Mouse (Mus musculus): Measurements from ENCODE around the gene Olfr474. TPM values are rescaled to one million over a fixed set of nuclear protein-coding genes. Genes with fewer than 3 reads are reported as not detected.
"Not testable (repeated sequence)": the region's sequence is repeated elsewhere in the genome, so short reads cannot be mapped to it uniquely, and the experiment has no call there.

Gene Olfr474
- not detected in 2 replicates for polyA plus RNA-seq (2012; rRNA removed)

- no peak for DNase-seq (ENCODE audit: low read depth)
- TF ChIP-seq POLR2A (IDR thresholded peaks at IDR 0.05; ENCODE audit: borderline replicate concordance, extremely low read depth, insufficient read depth, insufficient read length, poor library complexity, severe bottlenecking) (no peak), CTCF (IDR thresholded peaks at IDR 0.05; ENCODE audit: borderline replicate concordance, extremely low read depth, insufficient read depth, insufficient read length) (no peak)
Observed at GRCm38 (mm10) chr7:107954343-107954742, at the start of gene Olfr474. Olfr474 (plus strand) TSS chr7:107954643.

- DNase-seq (ENCODE audit: low read depth): no peak
- TF ChIP-seq POLR2A (IDR thresholded peaks at IDR 0.05; ENCODE audit: borderline replicate concordance, extremely low read depth, insufficient read depth, insufficient read length, poor library complexity, severe bottlenecking) (no peak), CTCF (IDR thresholded peaks at IDR 0.05; ENCODE audit: borderline replicate concordance, extremely low read depth, insufficient read depth, insufficient read length) (no peak)
Observed at GRCm38 (mm10) chr7:107930146-107930545, 24.3 kb upstream of the Olfr474 start, which contains the start of gene Olfr473. Olfr473 (plus strand) TSS chr7:107930446.

GRCm38 (mm10) chr7:107952539-107952938 is 1.9 kb upstream of the Olfr474 start:
- not testable (repeated sequence) for DNase-seq (ENCODE audit: low read depth)

- no peak for DNase-seq (ENCODE audit: low read depth)
- TF ChIP-seq POLR2A (IDR thresholded peaks at IDR 0.05; ENCODE audit: borderline replicate concordance, extremely low read depth, insufficient read depth, insufficient read length, poor library complexity, severe bottlenecking) (no peak), CTCF (IDR thresholded peaks at IDR 0.05; ENCODE audit: borderline replicate concordance, extremely low read depth, insufficient read depth, insufficient read length) (no peak)
Observed at GRCm38 (mm10) chr7:107964503-107964902, 10.1 kb downstream of the Olfr474 start, which contains the start of gene Olfr476. Olfr476 (plus strand) TSS chr7:107964803.

GRCm38 (mm10) chr7:107986393-107986792 is 31.9 kb downstream of the Olfr474 start, which contains the start of gene Olfr477:
Olfr477 (plus strand) TSS chr7:107986693.
- DNase-seq (ENCODE audit: low read depth): no peak
- TF ChIP-seq POLR2A (IDR thresholded peaks at IDR 0.05; ENCODE audit: borderline replicate concordance, extremely low read depth, insufficient read depth, insufficient read length, poor library complexity, severe bottlenecking) (no peak), CTCF (IDR thresholded peaks at IDR 0.05; ENCODE audit: borderline replicate concordance, extremely low read depth, insufficient read depth, insufficient read length) (no peak)

Other genes with a start within 250 kb of the Olfr474 start
- 0.11 and 0.14 TPM in 2 replicates for gene Cyb5r2, start 196.6 kb upstream of the Olfr474 start, polyA plus RNA-seq (2012; rRNA removed)
- 0.04 TPM in 1 of 2 replicates, not detected in the other for gene Ovch2, start 153.4 kb upstream of the Olfr474 start, polyA plus RNA-seq (2012; rRNA removed)
- not detected in 2 replicates for gene Olfr467, start 142.4 kb upstream of the Olfr474 start, polyA plus RNA-seq (2012; rRNA removed)
- gene Olfr469, start 129.1 kb upstream of the Olfr474 start, polyA plus RNA-seq (2012; rRNA removed): not detected in 2 replicates
- not detected in 2 replicates for gene Olfr470, start 107.2 kb upstream of the Olfr474 start, polyA plus RNA-seq (2012; rRNA removed)
- not detected in 2 replicates for gene Olfr472, start 56.7 kb upstream of the Olfr474 start, polyA plus RNA-seq (2012; rRNA removed)
- gene Olfr473, start 24.2 kb upstream of the Olfr474 start, polyA plus RNA-seq (2012; rRNA removed): not detected in 2 replicates
- gene Olfr476, start 10.2 kb downstream of the Olfr474 start, polyA plus RNA-seq (2012; rRNA removed): not detected in 2 replicates
- gene Olfr477, start 32.0 kb downstream of the Olfr474 start, polyA plus RNA-seq (2012; rRNA removed): not detected in 2 replicates
- not detected in 2 replicates for gene Olfr478, start 79.3 kb downstream of the Olfr474 start, polyA plus RNA-seq (2012; rRNA removed)
- not detected in 2 replicates for gene Olfr479, start 96.0 kb downstream of the Olfr474 start, polyA plus RNA-seq (2012; rRNA removed)
- not detected in 2 replicates for gene Olfr480, start 112.7 kb downstream of the Olfr474 start, polyA plus RNA-seq (2012; rRNA removed)
- not detected in 2 replicates for gene Olfr481, start 125.2 kb downstream of the Olfr474 start, polyA plus RNA-seq (2012; rRNA removed)
- gene Olfr482, start 142.9 kb downstream of the Olfr474 start, polyA plus RNA-seq (2012; rRNA removed): 0.03 TPM in 1 of 2 replicates, not detected in the other
- gene Olfr483, start 146.2 kb downstream of the Olfr474 start, polyA plus RNA-seq (2012; rRNA removed): not detected in 2 replicates
- not detected in 2 replicates for gene Olfr484, start 172.8 kb downstream of the Olfr474 start, polyA plus RNA-seq (2012; rRNA removed)
- gene Olfr485, start 205.2 kb downstream of the Olfr474 start, polyA plus RNA-seq (2012; rRNA removed): not detected in 2 replicates
- gene Olfr486, start 218.1 kb downstream of the Olfr474 start, polyA plus RNA-seq (2012; rRNA removed): not detected in 2 replicates

All from brain, embryonic 14.5 days (tissue).